Mouse (Mus musculus) spleen, adult 2 months (tissue): ENCODE measurements around the gene Fbxl5.

ENCODE experiments used
- CTCF ChIP-seq: fragments of 200-500 bp; IDR thresholded peaks from 2 replicates; pipeline ENCODE4 v1.5.1; 2011; ENCODE audit warnings: mild to moderate bottlenecking, inconsistent platforms; ENCODE audit not compliant: insufficient read depth, insufficient read length, insufficient replicate concordance; ENCODE audit errors: extremely low read depth
- POLR2A ChIP-seq: fragments of 200-500 bp; IDR thresholded peaks from 2 replicates; pipeline ENCODE4 v1.6.1; 2011; ENCODE audit warnings: low read depth, low read length, inconsistent platforms

DNA sequence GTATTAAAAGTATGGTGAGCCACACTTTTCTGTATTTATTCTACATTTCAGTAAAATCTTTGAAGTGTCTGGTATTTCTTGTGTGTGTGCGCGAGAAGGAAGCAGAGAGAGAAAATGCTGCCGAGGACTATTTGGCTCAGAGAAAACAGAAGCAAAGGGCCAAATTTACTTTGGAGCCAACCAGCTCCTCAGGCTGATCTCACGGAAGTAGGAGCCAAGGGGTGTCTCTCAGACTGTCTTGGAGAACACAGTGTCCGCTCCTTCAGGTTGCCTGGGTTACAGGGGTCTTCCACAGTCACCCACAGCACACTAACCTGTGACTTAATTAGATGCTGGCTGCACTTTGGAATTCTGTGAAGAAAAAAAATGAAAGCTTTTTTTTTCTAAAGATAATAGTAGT, 23.6 kb upstream of the Fbxl5 start:
- TF ChIP-seq POLR2A (no peak), CTCF (no peak)
